Mouse (Mus musculus) intestine, embryonic 16.5 days (tissue): Measurements from ENCODE around the gene Fcgr2b. TPM values are rescaled to one million over a fixed set of nuclear protein-coding genes. Genes with fewer than 3 reads are reported as not detected.

Source experiments
- ATAC-seq: fragments of 200-750 bp; cut with Nextera tagmentation; 2 replicates; pipeline ENCODE4 v1.8.0; 2017; ENCODE audit warnings: moderate TSS enrichment, moderate library complexity
- H3K27ac ChIP-seq: fragments of 300-500 bp; sonication (generic); 2 replicates; pipeline ENCODE4 v1.5.1; 2014; ENCODE audit warnings: mild to moderate bottlenecking, low read length
- H3K27me3 ChIP-seq: fragments of 300-500 bp; sonication (generic); replicated peaks from 2 replicates; pipeline ENCODE4 v1.6.1; 2014; ENCODE audit warnings: low read length, control low read depth, mixed read lengths; ENCODE audit not compliant: control insufficient read depth, insufficient read depth
- H3K36me3 ChIP-seq: fragments of 300-500 bp; sonication (generic); 2 replicates; pipeline ENCODE4 v1.6.1; 2014; ENCODE audit warnings: low read length, control low read depth; ENCODE audit not compliant: control insufficient read depth, insufficient read depth
- H3K4me1 ChIP-seq: fragments of 300-500 bp; sonication (generic); 2 replicates; pipeline ENCODE4 v1.6.1; 2014; ENCODE audit warnings: low read length, control low read depth, mixed read lengths; ENCODE audit not compliant: control insufficient read depth, insufficient read depth
- H3K4me2 ChIP-seq: fragments of 300-500 bp; sonication (generic); 2 replicates; pipeline ENCODE4 v1.6.1; 2014; ENCODE audit warnings: low read depth, low read length, control low read depth
- H3K4me3 ChIP-seq: fragments of 300-500 bp; sonication (generic); 2 replicates; pipeline ENCODE4 v1.5.1; 2014; ENCODE audit warnings: mild to moderate bottlenecking, low read length
- H3K9ac ChIP-seq: fragments of 300-500 bp; sonication (generic); 2 replicates; pipeline ENCODE4 v1.6.1; 2014; ENCODE audit warnings: low read depth, low read length
- H3K9me3 ChIP-seq: fragments of 300-500 bp; sonication (generic); 2 replicates; pipeline ENCODE4 v1.6.1; 2016; ENCODE audit warnings: low read length, control low read depth; ENCODE audit not compliant: control insufficient read depth
- WGBS: fragments of 180-500 bp; shearing (Covaris S2); extraction: QIAGEN DNeasy Blood & Tissue Kit; methylation state at CpG from one replicate; pipeline ENCODE4 v1.1.7; 2014; 5-methylcytosine and 5-hydroxymethylcytosine counted together
- polyA plus RNA-seq: library from polyadenylated mRNA; unstranded; fragments of >200 nt; fragmentation: Nextera tagmentation; extraction: Ambion mirVana; gene quantifications from 2 replicates; pipeline ENCODE4 v1.2.1, GENCODE M21; 2015

The Fcgr2b gene
- polyA plus RNA-seq, 1 experiment from 2014 or later = 1.5 TPM

- ATAC-seq = no peak
Measured at GRCm38 (mm10) chr1:171005081-171005480, 28.7 kb upstream of the Fcgr2b start.

GRCm38 (mm10) chr1:170999811-171000210 lies 23.5 kb upstream of the Fcgr2b start:
- Histone ChIP-seq H3K27me3 (no peaks in the 10 kb centered on the region), H3K36me3 (no peaks in the 10 kb centered on the region), H3K9me3 (no peaks in the 10 kb centered on the region), H3K9ac (no peak overlapping the region), H3K4me3 (no peak overlapping the region), H3K4me1 (no peaks in the 10 kb centered on the region), H3K27ac (no peak overlapping the region), H3K4me2 (no peak overlapping the region)
- no peak for ATAC-seq

More at GRCm38 (mm10) chr1:171005081-171005480, 28.7 kb upstream of the Fcgr2b start:
- Histone ChIP-seq H3K36me3 (no peaks in the 10 kb centered on the region), H3K9ac (no peak overlapping the region), H3K4me3 (no peak overlapping the region), H3K9me3 (0 out of 2 replicates have a peak, but pooled peaks cover 3% of the 10 kb centered on the region), H3K27me3 (no peaks in the 10 kb centered on the region), H3K4me1 (no peaks in the 10 kb centered on the region), H3K4me2 (no peak overlapping the region), H3K27ac (no peak overlapping the region)
- 53% methylated on average over 6 of the region's 6 CpGs for WGBS

GRCm38 (mm10) chr1:170997756-170998655 lies 21.7 kb upstream of the Fcgr2b start:
- no peak overlapping the region for H3K4me2 ChIP-seq
- ATAC-seq = 0 out of 2 replicates have a peak, but pooled peaks have one; percentile 31
- H3K36me3 ChIP-seq = no peaks in the 10 kb centered on the region
- 0 out of 2 replicates have a peak overlapping the region, but pooled peaks have one; percentile 3 for H3K4me3 ChIP-seq
- H3K4me1 ChIP-seq = no peaks in the 10 kb centered on the region
- H3K9me3 ChIP-seq = no peaks in the 10 kb centered on the region
- H3K27me3 ChIP-seq = no peaks in the 10 kb centered on the region
- 60% methylated on average over 21 of the region's 21 CpGs for WGBS
- H3K27ac ChIP-seq = no peak overlapping the region
- H3K9ac ChIP-seq = 0 out of 2 replicates have a peak overlapping the region, but pooled peaks have one; percentile 34

- 49% methylated on average over 3 of the region's 3 CpGs for WGBS
- no peaks in the 10 kb centered on the region for H3K4me1 ChIP-seq
- H3K9me3 ChIP-seq = no peaks in the 10 kb centered on the region
- ATAC-seq = peak; percentile 48; the same call in 1 of the 2 replicates
- no peaks in the 10 kb centered on the region for H3K27me3 ChIP-seq
- H3K4me3 ChIP-seq = no peak overlapping the region
- H3K36me3 ChIP-seq = no peaks in the 10 kb centered on the region
- H3K4me2 ChIP-seq = no peak overlapping the region
- H3K27ac ChIP-seq = no peak overlapping the region
- no peak overlapping the region for H3K9ac ChIP-seq
Measured at GRCm38 (mm10) chr1:170996753-170997152, 20.4 kb upstream of the Fcgr2b start.

GRCm38 (mm10) chr1:170996034-170996433 lies 19.7 kb upstream of the Fcgr2b start:
- Histone ChIP-seq H3K27me3 (no peaks in the 10 kb centered on the region), H3K9me3 (no peaks in the 10 kb centered on the region), H3K4me2 (no peak overlapping the region), H3K27ac (no peak overlapping the region), H3K9ac (no peak overlapping the region), H3K36me3 (no peaks in the 10 kb centered on the region), H3K4me1 (no peaks in the 10 kb centered on the region), H3K4me3 (no peak overlapping the region)
- ATAC-seq = no peak
- whole genome bisulfite sequencing = 80% methylated on average over 3 of the region's 3 CpGs

- no peaks in the 10 kb centered on the region for H3K36me3 ChIP-seq
- no peak overlapping the region for H3K27ac ChIP-seq
- WGBS = 61% methylated on average over 5 of the region's 5 CpGs
- no peak overlapping the region for H3K4me3 ChIP-seq
- H3K4me2 ChIP-seq = no peak overlapping the region
- no peak overlapping the region for H3K9ac ChIP-seq
- H3K4me1 ChIP-seq = no peaks in the 10 kb centered on the region
- ATAC-seq = no peak
- no peaks in the 10 kb centered on the region for H3K27me3 ChIP-seq
- no peaks in the 10 kb centered on the region for H3K9me3 ChIP-seq
Measured at GRCm38 (mm10) chr1:170992550-170992949, 16.2 kb upstream of the Fcgr2b start.

GRCm38 (mm10) chr1:170989656-170990055 lies 13.3 kb upstream of the Fcgr2b start:
- WGBS = 72% methylated on average over 9 of the region's 9 CpGs
- H3K27me3 ChIP-seq = no peaks in the 10 kb centered on the region

GRCm38 (mm10) chr1:170985861-170986260 lies 9.5 kb upstream of the Fcgr2b start:
- no peaks in the 10 kb centered on the region for H3K4me1 ChIP-seq
- WGBS = 82% methylated on average over 5 of the region's 5 CpGs
- H3K27me3 ChIP-seq = no peaks in the 10 kb centered on the region
- H3K4me2 ChIP-seq = no peak overlapping the region
- no peaks in the 10 kb centered on the region for H3K36me3 ChIP-seq
- H3K27ac ChIP-seq = no peak overlapping the region
- no peaks in the 10 kb centered on the region for H3K9me3 ChIP-seq
- no peak overlapping the region for H3K9ac ChIP-seq
- H3K4me3 ChIP-seq = no peak overlapping the region
- ATAC-seq = no peak

More at GRCm38 (mm10) chr1:170989656-170990055, 13.3 kb upstream of the Fcgr2b start:
- Histone ChIP-seq H3K36me3 (no peaks in the 10 kb centered on the region), H3K27ac (no peak overlapping the region), H3K4me3 (no peak overlapping the region), H3K4me2 (no peak overlapping the region), H3K4me1 (no peaks in the 10 kb centered on the region), H3K9ac (no peak overlapping the region), H3K9me3 (no peaks in the 10 kb centered on the region)
- no peak for ATAC-seq

GRCm38 (mm10) chr1:170985092-170985491 lies 8.7 kb upstream of the Fcgr2b start:
- no peak for ATAC-seq
- Histone ChIP-seq H3K27me3 (no peaks in the 10 kb centered on the region), H3K27ac (no peak overlapping the region), H3K4me3 (no peak overlapping the region), H3K9me3 (no peaks in the 10 kb centered on the region), H3K4me1 (no peaks in the 10 kb centered on the region), H3K4me2 (no peak overlapping the region), H3K36me3 (no peaks in the 10 kb centered on the region), H3K9ac (no peak overlapping the region)
- WGBS = 90% methylated on average over 3 of the region's 3 CpGs
